Mouse (Mus musculus) olfactory bulb, adult 2 months (tissue): ENCODE data around the gene Parp11.

Source experiments
- CTCF ChIP-seq: fragments of 200-500 bp; IDR thresholded peaks from 2 replicates; pipeline ENCODE4 v1.5.1; 2012; ENCODE audit warnings: low read depth, mild to moderate bottlenecking, low read length, moderate library complexity; ENCODE audit not compliant: insufficient read depth
- POLR2A ChIP-seq: fragments of 200-500 bp; IDR thresholded peaks from 2 replicates; pipeline ENCODE4 v1.6.1; 2012; ENCODE audit warnings: mild to moderate bottlenecking, low read depth, low read length, moderate library complexity; ENCODE audit not compliant: insufficient read depth

- no peak for TF ChIP-seq CTCF
- no peak for TF ChIP-seq POLR2A
Measured at GRCm38 (mm10) chr6:127398073-127398472, 48.6 kb upstream of the Parp11 start.
